Mouse (Mus musculus) liver, embryonic 16.5 days (tissue): ENCODE data around the gene Pitpnc1. TPM values are rescaled to one million over a fixed set of nuclear protein-coding genes. Genes with fewer than 3 reads are reported as not detected.

Experiments used
- ATAC-seq: fragments of 200-750 bp; cut with Nextera tagmentation; 2 replicates; pipeline ENCODE4 v1.8.0; 2017; ENCODE audit warnings: low read depth, mild to moderate bottlenecking, moderate number of reproducible peaks, moderate library complexity
- H3K27ac ChIP-seq: fragments of 300-500 bp; sonication (generic); 2 replicates; pipeline ENCODE4 v1.5.1; 2014; ENCODE audit warnings: mild to moderate bottlenecking, low read length
- H3K27me3 ChIP-seq: fragments of 300-500 bp; sonication (generic); 2 replicates; pipeline ENCODE4 v1.6.1; 2014; ENCODE audit warnings: low read depth, low read length, mixed read lengths; ENCODE audit not compliant: control insufficient read depth, insufficient read depth
- H3K36me3 ChIP-seq: fragments of 300-500 bp; sonication (generic); 2 replicates; pipeline ENCODE4 v1.6.1; 2014; ENCODE audit warnings: mild to moderate bottlenecking; ENCODE audit not compliant: control insufficient read depth, insufficient read depth
- H3K4me1 ChIP-seq: fragments of 300-500 bp; sonication (generic); 2 replicates; pipeline ENCODE4 v1.6.1; 2014; ENCODE audit warnings: low read depth, low read length, mixed read lengths; ENCODE audit not compliant: control insufficient read depth
- H3K4me2 ChIP-seq: fragments of 300-500 bp; sonication (generic); 2 replicates; pipeline ENCODE4 v1.6.1; 2014; ENCODE audit warnings: low read depth, low read length, mixed read lengths
- H3K4me3 ChIP-seq: fragments of 300-500 bp; sonication (generic); 2 replicates; pipeline ENCODE4 v1.5.1; 2014; ENCODE audit warnings: low read depth, mild to moderate bottlenecking, low read length
- H3K9ac ChIP-seq: fragments of 300-500 bp; sonication (generic); 2 replicates; pipeline ENCODE4 v1.6.1; 2014; ENCODE audit warnings: low read depth, low read length
- H3K9me3 ChIP-seq: fragments of 300-500 bp; sonication (generic); replicated peaks from 2 replicates; pipeline ENCODE4 v1.6.1; 2016; ENCODE audit warnings: low read length; ENCODE audit not compliant: control insufficient read depth
- WGBS: fragments of 180-500 bp; shearing (Covaris S2); extraction: QIAGEN DNeasy Blood & Tissue Kit; methylation state at CpG from one replicate; pipeline ENCODE4 v1.1.7; 2014; ENCODE audit not compliant: insufficient replicate concordance; 5-methylcytosine and 5-hydroxymethylcytosine counted together
- polyA plus RNA-seq: library from polyadenylated mRNA; unstranded; fragments of >200 nt; fragmentation: Nextera tagmentation; extraction: Ambion mirVana; gene quantifications from 2 replicates; pipeline ENCODE4 v1.2.1, GENCODE M21; 2015

Gene Pitpnc1
- polyA plus RNA-seq, 1 experiment from 2014 or later = 7.6 TPM

GRCm38 (mm10) chr11:107252026-107252425 is 218.5 kb downstream of the Pitpnc1 start:
- no peak overlapping the region for H3K27ac ChIP-seq
- H3K4me3 ChIP-seq = no peak overlapping the region
- no peak overlapping the region for H3K4me2 ChIP-seq
- peaks cover 7% of the 10 kb centered on the region for H3K36me3 ChIP-seq
- H3K9ac ChIP-seq = no peak overlapping the region
- no peak for ATAC-seq
- no peaks in the 10 kb centered on the region for H3K4me1 ChIP-seq
- H3K27me3 ChIP-seq = no peaks in the 10 kb centered on the region
- no peaks in the 10 kb centered on the region for H3K9me3 ChIP-seq
- 81% methylated on average over 10 of the region's 10 CpGs for WGBS

GRCm38 (mm10) chr11:107251460-107251859 is 219.0 kb downstream of the Pitpnc1 start:
- 78% methylated on average over 7 of the region's 7 CpGs for WGBS

GRCm38 (mm10) chr11:107250882-107251281 is 219.6 kb downstream of the Pitpnc1 start:
- H3K4me1 ChIP-seq = no peaks in the 10 kb centered on the region
- WGBS = 82% methylated on average over 8 of the region's 8 CpGs
- H3K4me2 ChIP-seq = no peak overlapping the region
- no peak for ATAC-seq
- H3K9ac ChIP-seq = no peak overlapping the region
- H3K27ac ChIP-seq = no peak overlapping the region
- peaks cover 7% of the 10 kb centered on the region for H3K36me3 ChIP-seq
- H3K9me3 ChIP-seq = no peaks in the 10 kb centered on the region
- H3K4me3 ChIP-seq = no peak overlapping the region
- H3K27me3 ChIP-seq = no peaks in the 10 kb centered on the region

More at GRCm38 (mm10) chr11:107251460-107251859, 219.0 kb downstream of the Pitpnc1 start:
- H3K27me3 ChIP-seq = no peaks in the 10 kb centered on the region
- H3K4me2 ChIP-seq = no peak overlapping the region
- no peak overlapping the region for H3K4me3 ChIP-seq
- no peak overlapping the region for H3K27ac ChIP-seq
- no peaks in the 10 kb centered on the region for H3K9me3 ChIP-seq
- no peaks in the 10 kb centered on the region for H3K4me1 ChIP-seq
- ATAC-seq = no peak
- peaks cover 7% of the 10 kb centered on the region for H3K36me3 ChIP-seq
- H3K9ac ChIP-seq = no peak overlapping the region

GRCm38 (mm10) chr11:107248753-107249152 is 221.7 kb downstream of the Pitpnc1 start:
- no peak for ATAC-seq
- no peaks in the 10 kb centered on the region for H3K4me1 ChIP-seq
- no peaks in the 10 kb centered on the region for H3K27me3 ChIP-seq
- no peaks in the 10 kb centered on the region for H3K9me3 ChIP-seq
- peaks cover 7% of the 10 kb centered on the region for H3K36me3 ChIP-seq
- H3K4me2 ChIP-seq = no peak overlapping the region
- 91% methylated on average over 7 of the region's 7 CpGs for WGBS
- H3K27ac ChIP-seq = no peak overlapping the region
- no peak overlapping the region for H3K4me3 ChIP-seq
- H3K9ac ChIP-seq = no peak overlapping the region

GRCm38 (mm10) chr11:107245657-107246056 is 224.8 kb downstream of the Pitpnc1 start:
- no peak for ATAC-seq
- no peak overlapping the region for H3K9ac ChIP-seq
- no peaks in the 10 kb centered on the region for H3K4me1 ChIP-seq
- no peaks in the 10 kb centered on the region for H3K9me3 ChIP-seq
- no peak overlapping the region for H3K4me3 ChIP-seq
- no peak overlapping the region for H3K4me2 ChIP-seq
- no peak overlapping the region for H3K27ac ChIP-seq
- 75% methylated on average over 7 of the region's 7 CpGs for WGBS
- no peaks in the 10 kb centered on the region for H3K36me3 ChIP-seq
- H3K27me3 ChIP-seq = no peaks in the 10 kb centered on the region

- Histone ChIP-seq H3K27me3 (no peaks in the 10 kb centered on the region), H3K36me3 (no peaks in the 10 kb centered on the region), H3K4me3 (no peak overlapping the region), H3K4me2 (no peak overlapping the region), H3K4me1 (no peaks in the 10 kb centered on the region), H3K9me3 (no peaks in the 10 kb centered on the region), H3K27ac (no peak overlapping the region), H3K9ac (no peak overlapping the region)
- WGBS = 81% methylated on average over 6 of the region's 6 CpGs
- no peak for ATAC-seq
Observed at GRCm38 (mm10) chr11:107243126-107243525, 227.4 kb downstream of the Pitpnc1 start.

GRCm38 (mm10) chr11:107241678-107242077 is 228.8 kb downstream of the Pitpnc1 start:
- H3K36me3 ChIP-seq = no peaks in the 10 kb centered on the region
- H3K4me3 ChIP-seq = no peak overlapping the region
- WGBS = 68% methylated on average over 7 of the region's 7 CpGs
- H3K4me2 ChIP-seq = no peak overlapping the region
- ATAC-seq = no peak
- H3K27me3 ChIP-seq = no peaks in the 10 kb centered on the region
- no peak overlapping the region for H3K27ac ChIP-seq
- no peaks in the 10 kb centered on the region for H3K9me3 ChIP-seq
- no peaks in the 10 kb centered on the region for H3K4me1 ChIP-seq
- H3K9ac ChIP-seq = no peak overlapping the region

GRCm38 (mm10) chr11:107238506-107238905 is 232.0 kb downstream of the Pitpnc1 start:
- ATAC-seq = no peak
- no peaks in the 10 kb centered on the region for H3K4me1 ChIP-seq
- no peaks in the 10 kb centered on the region for H3K9me3 ChIP-seq
- peaks cover 1% of the 10 kb centered on the region; the same call in 1 of the 2 replicates for H3K36me3 ChIP-seq
- no peak overlapping the region for H3K27ac ChIP-seq
- WGBS = 79% methylated on average over 6 of the region's 6 CpGs
- no peak overlapping the region for H3K9ac ChIP-seq
- H3K27me3 ChIP-seq = no peaks in the 10 kb centered on the region
- H3K4me2 ChIP-seq = no peak overlapping the region
- H3K4me3 ChIP-seq = no peak overlapping the region

- H3K4me1 ChIP-seq = no peaks in the 10 kb centered on the region
- H3K27ac ChIP-seq = no peak overlapping the region
- peaks cover 3% of the 10 kb centered on the region; the same call in 1 of the 2 replicates for H3K36me3 ChIP-seq
- no peaks in the 10 kb centered on the region for H3K27me3 ChIP-seq
- H3K4me2 ChIP-seq = no peak overlapping the region
- no peaks in the 10 kb centered on the region for H3K9me3 ChIP-seq
- H3K4me3 ChIP-seq = no peak overlapping the region
- WGBS = 74% methylated on average over 4 of the region's 4 CpGs
- ATAC-seq = no peak
- no peak overlapping the region for H3K9ac ChIP-seq
Observed at GRCm38 (mm10) chr11:107237532-107237931, 233.0 kb downstream of the Pitpnc1 start.
